Mouse (Mus musculus): Measurements from ENCODE around the gene Cenpi. TPM values are rescaled to one million over a fixed set of nuclear protein-coding genes. Genes with fewer than 3 reads are reported as not detected.

The Cenpi gene
- total and polyA plus RNA-seq, 3 experiments, result 11.6 to 40.9 (median 22.2) TPM

DNA sequence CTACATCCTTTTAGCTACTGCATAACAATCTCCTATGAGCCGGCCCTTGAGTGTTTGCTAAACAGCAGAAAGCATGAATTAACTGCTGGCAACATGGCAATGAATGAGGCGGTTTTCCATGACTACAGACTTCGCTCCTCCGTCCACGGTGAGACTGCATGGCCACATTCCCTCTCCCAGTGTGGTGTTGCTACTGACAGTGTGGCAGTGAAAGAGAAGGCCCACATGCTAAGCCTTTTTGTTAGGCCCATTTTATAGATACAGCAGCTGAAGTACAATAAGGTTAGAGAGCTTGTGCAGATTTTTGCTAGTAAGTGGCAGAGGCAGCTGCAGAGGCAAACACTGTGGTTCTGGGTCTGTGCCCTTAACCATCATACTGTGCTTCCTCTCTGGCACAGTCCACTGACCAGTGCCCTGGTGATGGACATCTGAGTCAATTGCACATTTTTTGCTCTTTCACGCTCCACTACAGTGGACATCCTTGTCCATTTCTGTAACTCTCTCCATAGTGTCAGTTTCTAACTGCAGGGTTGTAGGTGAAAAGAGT, 101.5 kb downstream of the Cenpi start:
- in situ Hi-C loops (cut with MboI; ENCODE audit: low pct_ligation_motif_present, low pct_unique_long_range_greater_than_20kb, low sequenced_read_pairs), result no loop called here
- dilution Hi-C loops (cut with MboI; ENCODE audit: extremely low pct_ligation_motif_present, extremely low pct_unique_long_range_greater_than_20kb, low sequenced_read_pairs), result no loop called here
- H3K36me3 ChIP-seq (replicated peaks in 1 of 2; ENCODE audit: control insufficient read depth in 1 of 2, insufficient read depth in 1 of 2, low read length in 1 of 2), result no peaks in the 10 kb centered on the region
- no peaks in the 10 kb centered on the region for H3K9me3 ChIP-seq (replicated peaks; ENCODE audit: low read length)
- H3K4me3 ChIP-seq (replicated peaks in 1 of 3; ENCODE audit: low read depth in 2 of 3, low read length in 2 of 3, poor library complexity in 1 of 3), result no peak overlapping the region
- H3K27me3 ChIP-seq (replicated peaks), result no peaks in the 10 kb centered on the region
- TF ChIP-seq UBTF (IDR thresholded peaks at IDR 0.05; ENCODE audit: low read depth, low read length) (no peak), SMC3 (IDR thresholded peaks at IDR 0.05; ENCODE audit: low read depth, low read length) (no peak), RAD21 (IDR thresholded peaks at IDR 0.05; ENCODE audit: low read depth, low read length) (no peak), IRF4 (IDR thresholded peaks at IDR 0.05; ENCODE audit: low read depth, low read length) (no peak), CHD2 (IDR thresholded peaks at IDR 0.05; ENCODE audit: low read length) (no peak), MAZ (IDR thresholded peaks at IDR 0.05; ENCODE audit: low read depth, low read length) (no peak), JUN (IDR thresholded peaks at IDR 0.05; ENCODE audit: insufficient read depth, low read depth, low read length) (no peak), MAFK (IDR thresholded peaks at IDR 0.05; ENCODE audit: insufficient replicate concordance, low read length) (no peak), EP300 (IDR thresholded peaks at IDR 0.05; ENCODE audit: low read length) (no peak), ZNF384 (IDR thresholded peaks at IDR 0.05; ENCODE audit: low read depth, low read length) (no peak), ETS1 (conservative IDR thresholded peaks at IDR 0.05; ENCODE audit: low read depth, low read length) (no peak), MAX (IDR thresholded peaks at IDR 0.05; ENCODE audit: low read length) (no peak), MEF2A (IDR thresholded peaks at IDR 0.05; ENCODE audit: borderline replicate concordance, low read depth, low read length) (no peak), GABPA (IDR thresholded peaks at IDR 0.05; ENCODE audit: insufficient replicate concordance, low read depth, low read length) (no peak), ZKSCAN1 (IDR thresholded peaks at IDR 0.05; ENCODE audit: borderline replicate concordance, low read depth, low read length) (no peak), POLR2A (IDR thresholded peaks at IDR 0.05; ENCODE audit: low read depth, low read length) (no peak)
- no peak for DNase-seq (ENCODE audit: extremely low read depth)
- H3K4me1 ChIP-seq (ENCODE audit: control insufficient read depth in 1 of 2, insufficient read depth in 2 of 2), result no peaks in the 10 kb centered on the region
- H3K79me2 ChIP-seq (replicated peaks; ENCODE audit: control insufficient read depth, extremely low read depth, insufficient read depth, poor library complexity, severe bottlenecking), result no peaks in the 10 kb centered on the region
- H3K9ac ChIP-seq (ENCODE audit: insufficient read depth, low read depth), result no peak overlapping the region
- H3K4me2 ChIP-seq (ENCODE audit: insufficient read depth, low read depth, poor library complexity, severe bottlenecking), result no peak overlapping the region
- no peak overlapping the region for H3K27ac ChIP-seq (ENCODE audit: insufficient read depth, low read depth)

DNA sequence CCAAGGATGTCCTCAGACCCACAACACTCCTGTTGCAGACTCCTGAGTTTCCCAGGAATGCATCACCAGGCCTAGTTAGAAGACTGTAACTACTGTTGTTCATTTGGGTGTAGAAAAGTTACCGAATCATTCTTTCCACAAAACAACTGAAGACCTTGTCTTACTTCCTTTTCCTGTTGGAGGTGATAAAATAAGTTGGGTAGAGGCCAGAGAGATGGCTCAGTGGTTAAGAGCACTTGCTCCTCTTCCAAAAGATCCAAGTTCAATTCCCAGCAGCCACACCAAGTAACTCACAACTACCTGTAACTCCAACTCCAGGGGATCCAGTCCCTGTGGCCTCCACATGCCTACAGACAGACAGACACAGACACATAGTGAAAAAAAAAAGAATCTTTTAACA, 104.2 kb downstream of the Cenpi start:
- TF ChIP-seq POLR2A (IDR thresholded peaks at IDR 0.05; ENCODE audit: low read depth, low read length) (no peak), SMC3 (IDR thresholded peaks at IDR 0.05; ENCODE audit: low read depth, low read length) (no peak)
- Histone ChIP-seq H3K79me2 (replicated peaks; ENCODE audit: control insufficient read depth, extremely low read depth, insufficient read depth, poor library complexity, severe bottlenecking) (no peaks in the 10 kb centered on the region), H3K27me3 (replicated peaks) (no peaks in the 10 kb centered on the region), H3K4me3 (replicated peaks in 1 of 3; ENCODE audit: low read depth in 2 of 3, low read length in 2 of 3, poor library complexity in 1 of 3) (no peak overlapping the region), H3K9ac (ENCODE audit: insufficient read depth, low read depth) (no peak overlapping the region), H3K4me2 (ENCODE audit: insufficient read depth, low read depth, poor library complexity, severe bottlenecking) (no peak overlapping the region), H3K9me3 (replicated peaks; ENCODE audit: low read length) (no peaks in the 10 kb centered on the region), H3K36me3 (replicated peaks in 1 of 2; ENCODE audit: control insufficient read depth in 1 of 2, insufficient read depth in 1 of 2, low read length in 1 of 2) (no peaks in the 10 kb centered on the region), H3K4me1 (ENCODE audit: control insufficient read depth in 1 of 2, insufficient read depth in 2 of 2) (no peaks in the 10 kb centered on the region), H3K27ac (ENCODE audit: insufficient read depth, low read depth) (no peak overlapping the region)
- no peak for DNase-seq (ENCODE audit: extremely low read depth)
- dilution Hi-C loops (cut with MboI; ENCODE audit: extremely low pct_ligation_motif_present, extremely low pct_unique_long_range_greater_than_20kb, low sequenced_read_pairs), result no loop called here
- in situ Hi-C loops (cut with MboI; ENCODE audit: low pct_ligation_motif_present, low pct_unique_long_range_greater_than_20kb, low sequenced_read_pairs), result no loop called here

Other genes with a start within 250 kb of the Cenpi start
- 47.2 and 51.1 TPM in 2 replicates for gene Cstf2, start 248.9 kb upstream of the Cenpi start, total RNA-seq (2012; rRNA removed)
- 67.9 and 73.5 TPM in 2 replicates for gene Cstf2, start 248.9 kb upstream of the Cenpi start, total RNA-seq (2014; rRNA removed)
- gene Cstf2, start 248.9 kb upstream of the Cenpi start, polyA plus RNA-seq (2012; ENCODE audit: insufficient read length, low read depth), result 89.8 and 113 TPM in 2 replicates
- gene Xkrx, start 146.0 kb upstream of the Cenpi start, total RNA-seq (2012; rRNA removed), result 0.04 TPM in 1 of 2 replicates, not detected in the other
- gene Xkrx, start 146.0 kb upstream of the Cenpi start, total RNA-seq (2014; rRNA removed), result not detected in 2 replicates
- 0.24 and 0.33 TPM in 2 replicates for gene Xkrx, start 146.0 kb upstream of the Cenpi start, polyA plus RNA-seq (2012; ENCODE audit: insufficient read length, low read depth)
- gene Arl13a, start 120.6 kb upstream of the Cenpi start, total RNA-seq (2012; rRNA removed), result not detected in 2 replicates
- 0.14 TPM in 1 of 2 replicates, not detected in the other for gene Arl13a, start 120.6 kb upstream of the Cenpi start, total RNA-seq (2014; rRNA removed)
- gene Arl13a, start 120.6 kb upstream of the Cenpi start, polyA plus RNA-seq (2012; ENCODE audit: insufficient read length, low read depth), result not detected in 2 replicates
- gene Nox1, start 86.1 kb upstream of the Cenpi start, total RNA-seq (2012; rRNA removed), result 0.04 and 0.08 TPM in 2 replicates
- gene Nox1, start 86.1 kb upstream of the Cenpi start, total RNA-seq (2014; rRNA removed), result 0.35 and 0.77 TPM in 2 replicates
- gene Nox1, start 86.1 kb upstream of the Cenpi start, polyA plus RNA-seq (2012; ENCODE audit: insufficient read length, low read depth), result 0.47 and 0.61 TPM in 2 replicates
- gene Trmt2b, start 31.1 kb upstream of the Cenpi start, total RNA-seq (2012; rRNA removed), result 16.7 and 17.6 TPM in 2 replicates
- 26.4 and 29.8 TPM in 2 replicates for gene Trmt2b, start 31.1 kb upstream of the Cenpi start, total RNA-seq (2014; rRNA removed)
- gene Trmt2b, start 31.1 kb upstream of the Cenpi start, polyA plus RNA-seq (2012; ENCODE audit: insufficient read length, low read depth), result 19.2 and 22.7 TPM in 2 replicates
- not detected in 2 replicates for gene Tmem35a, start 12.9 kb upstream of the Cenpi start, total RNA-seq (2012; rRNA removed)
- not detected in 2 replicates for gene Tmem35a, start 12.9 kb upstream of the Cenpi start, total RNA-seq (2014; rRNA removed)
- gene Tmem35a, start 12.9 kb upstream of the Cenpi start, polyA plus RNA-seq (2012; ENCODE audit: insufficient read length, low read depth), result not detected in 2 replicates
- gene Drp2, start 96.5 kb downstream of the Cenpi start, total RNA-seq (2012; rRNA removed), result 0.13 and 0.17 TPM in 2 replicates
- gene Drp2, start 96.5 kb downstream of the Cenpi start, total RNA-seq (2014; rRNA removed), result 0.19 and 0.22 TPM in 2 replicates
- gene Drp2, start 96.5 kb downstream of the Cenpi start, polyA plus RNA-seq (2012; ENCODE audit: insufficient read length, low read depth), result 0.38 and 0.59 TPM in 2 replicates
- gene Taf7l, start 168.4 kb downstream of the Cenpi start, total RNA-seq (2012; rRNA removed), result not detected in 2 replicates
- not detected in 2 replicates for gene Taf7l, start 168.4 kb downstream of the Cenpi start, total RNA-seq (2014; rRNA removed)
- not detected in 2 replicates for gene Taf7l, start 168.4 kb downstream of the Cenpi start, polyA plus RNA-seq (2012; ENCODE audit: insufficient read length, low read depth)
- 48.2 and 74.8 TPM in 2 replicates for gene Timm8a1, start 233.8 kb downstream of the Cenpi start, total RNA-seq (2012; rRNA removed)
- 216 and 251 TPM in 2 replicates for gene Timm8a1, start 233.8 kb downstream of the Cenpi start, total RNA-seq (2014; rRNA removed)
- gene Timm8a1, start 233.8 kb downstream of the Cenpi start, polyA plus RNA-seq (2012; ENCODE audit: insufficient read length, low read depth), result 145 and 152 TPM in 2 replicates